In genomic region chr15:84080069-84080468, GRCm38 (mm10) we compare ENCODE assay signal across 36 mouse cellular contexts. TPM values are rescaled to one million over a fixed set of nuclear protein-coding genes. Genes with fewer than 3 reads are reported as not detected.
DNase-seq lines count a peak whose midpoint lies in the region; ATAC-seq and TF ChIP-seq lines count a peak whose summit lies in the region.
"Had no signal": no experiment of that assay in that cellular context is flagged by ENCODE, and none has a peak within 500 bp of the region (broad histone marks: within the 10 kb centered on the region; RNA-seq: fewer than 3 reads in every experiment).

No protein-coding gene starts in this region.

- no peak overlapping the region for H3K9ac ChIP-seq in kidney, embryonic 15.5 days
- no peak overlapping the region for H3K9ac ChIP-seq in lung, postnatal 0 days (replicated peaks; ENCODE audit: low read depth)
- H3K9ac ChIP-seq in midbrain, embryonic 11.5 days (ENCODE audit: low read length), result no peak overlapping the region
- H3K9ac ChIP-seq: intestine, embryonic 15.5 days; limb, embryonic 13.5 days; liver, embryonic 12.5 days; liver, postnatal 0 days; stomach, embryonic 15.5 days had no signal

- no peak for TF ChIP-seq EP300 in lung, postnatal 0 days (IDR thresholded peaks at IDR 0.05)

- no peaks in the 10 kb centered on the region for H3K4me1 ChIP-seq in kidney, embryonic 15.5 days
- no peaks in the 10 kb centered on the region for H3K4me1 ChIP-seq in lung, adult 2 months (ENCODE audit: control insufficient read depth, insufficient read depth, low read length)
- no peaks in the 10 kb centered on the region for H3K4me1 ChIP-seq in lung, postnatal 0 days (ENCODE audit: insufficient read depth, low read depth, low read length)
- no peaks in the 10 kb centered on the region; the same call in 1 of the 2 replicates for H3K4me1 ChIP-seq in midbrain, embryonic 11.5 days (ENCODE audit: control insufficient read depth, insufficient read depth, low read length)
- H3K4me1 ChIP-seq: intestine, embryonic 15.5 days; limb, embryonic 13.5 days; liver, embryonic 12.5 days; stomach, embryonic 15.5 days had no signal

- no peak overlapping the region for H3K4me2 ChIP-seq in kidney, embryonic 15.5 days
- no peak overlapping the region for H3K4me2 ChIP-seq in lung, postnatal 0 days (replicated peaks; ENCODE audit: low read depth, low read length)
- no peak overlapping the region for H3K4me2 ChIP-seq in midbrain, embryonic 11.5 days
- H3K4me2 ChIP-seq: heart, embryonic 11.5 days; intestine, embryonic 15.5 days; limb, embryonic 13.5 days; liver, embryonic 12.5 days; stomach, embryonic 15.5 days had no signal

- no peak for TF ChIP-seq CTCF in lung, adult 2 months (IDR thresholded peaks at IDR 0.05; ENCODE audit: insufficient read depth, low read length)
- TF ChIP-seq CTCF in lung, postnatal 0 days (IDR thresholded peaks at IDR 0.05), result 0 out of 2 replicates have a peak, but pooled peaks have one; percentile 13

- DNase-seq in kidney, postnatal 10 days, result peak; percentile 41
- DNase-seq in lung, adult 2 months, result peak; percentile 9
- peak; percentile 71 for DNase-seq in lung, postnatal 0 days (ENCODE audit: low spot score)
- DNase-seq in lung, postnatal 4 days, result peak; percentile 60 to 86
- DNase-seq in midbrain, embryonic 11.5 days (ENCODE audit: low spot score, missing footprints), result no peak
- DNase-seq: adrenal gland, postnatal 25 days; cerebellum, adult 18-20 months; cerebellum, postnatal 10 days; gastrocnemius, postnatal 14 days; kidney, adult 2 months; layer of hippocampus, adult 9-11 months; liver, postnatal 0 days; midbrain, embryonic 14.5 days had no signal

- H3K27me3 ChIP-seq in kidney, embryonic 15.5 days, result peaks cover 7% of the 10 kb centered on the region
- no peaks in the 10 kb centered on the region for H3K27me3 ChIP-seq in lung, postnatal 0 days (replicated peaks; ENCODE audit: insufficient read depth, low read length)
- no peaks in the 10 kb centered on the region for H3K27me3 ChIP-seq in midbrain, embryonic 11.5 days (ENCODE audit: control insufficient read depth, insufficient read depth, low read length)
- H3K27me3 ChIP-seq: stomach, embryonic 15.5 days had no signal

- WGBS in kidney, embryonic 15.5 days, result 61% methylated on average over 7 of the region's 7 CpGs
- WGBS in lung, adult 2 months, result 48% methylated on average over 7 of the region's 7 CpGs
- WGBS in lung, postnatal 0 days, result 24% methylated on average over 7 of the region's 7 CpGs
- WGBS in midbrain, embryonic 11.5 days, result 87% methylated on average over 7 of the region's 7 CpGs

- H3K9me3 ChIP-seq in kidney, embryonic 15.5 days (replicated peaks), result no peaks in the 10 kb centered on the region
- no peaks in the 10 kb centered on the region for H3K9me3 ChIP-seq in lung, postnatal 0 days (ENCODE audit: low read length)
- H3K9me3 ChIP-seq in midbrain, embryonic 11.5 days (ENCODE audit: control insufficient read depth, low read length), result no peaks in the 10 kb centered on the region
- H3K9me3 ChIP-seq: intestine, embryonic 15.5 days; limb, embryonic 13.5 days; liver, embryonic 12.5 days; stomach, embryonic 15.5 days had no signal

- ATAC-seq in kidney, embryonic 15.5 days (replicated peaks; ENCODE audit: low FRiP score), result no peak
- peak; percentile 81 for ATAC-seq in lung, postnatal 0 days
- ATAC-seq in midbrain, embryonic 11.5 days (ENCODE audit: low FRiP score), result no peak
- no peak for ATAC-seq in megakaryocyte progenitor cell, adult 5-6 weeks (replicated peaks; ENCODE audit: poor library complexity)
- ATAC-seq: CD4-positive, CD25-positive, alpha-beta regulatory T cell, adult 4 months; forebrain, embryonic 14.5 days; hindbrain, postnatal 0 days; intestine, embryonic 15.5 days; liver, embryonic 12.5 days had no signal

- H3K36me3 ChIP-seq in kidney, embryonic 15.5 days, result no peaks in the 10 kb centered on the region
- no peaks in the 10 kb centered on the region for H3K36me3 ChIP-seq in lung, postnatal 0 days (ENCODE audit: insufficient read depth, low read length)
- no peaks in the 10 kb centered on the region for H3K36me3 ChIP-seq in midbrain, embryonic 11.5 days (ENCODE audit: control insufficient read depth, insufficient read depth, low read length)
- H3K36me3 ChIP-seq: intestine, embryonic 15.5 days; limb, embryonic 13.5 days; liver, embryonic 12.5 days; stomach, embryonic 15.5 days had no signal

- no peak overlapping the region for H3K27ac ChIP-seq in kidney, embryonic 15.5 days
- no peak overlapping the region for H3K27ac ChIP-seq in lung, postnatal 0 days (ENCODE audit: low read length)
- H3K27ac ChIP-seq in midbrain, embryonic 11.5 days (ENCODE audit: low read depth, low read length), result no peak overlapping the region
- H3K27ac ChIP-seq: hindbrain, postnatal 0 days; intestine, embryonic 15.5 days; kidney, postnatal 0 days; limb, embryonic 13.5 days; liver, embryonic 12.5 days; stomach, embryonic 15.5 days had no signal

- TF ChIP-seq POLR2A in lung, adult 2 months (IDR thresholded peaks at IDR 0.05; ENCODE audit: borderline replicate concordance, extremely low read depth, low read depth, low read length), result no peak

- H3K4me3 ChIP-seq in kidney, embryonic 15.5 days (replicated peaks), result no peak overlapping the region
- H3K4me3 ChIP-seq in lung, adult 2 months (replicated peaks; ENCODE audit: extremely low read depth, low read depth, low read length), result no peak overlapping the region
- H3K4me3 ChIP-seq in lung, postnatal 0 days (ENCODE audit: low read depth, low read length), result no peak overlapping the region
- H3K4me3 ChIP-seq in midbrain, embryonic 11.5 days (ENCODE audit: low read depth, low read length), result no peak overlapping the region
- H3K4me3 ChIP-seq: intestine, embryonic 15.5 days; limb, embryonic 13.5 days; liver, embryonic 12.5 days; stomach, embryonic 15.5 days had no signal

RNA-seq across cellular contexts. Expression of gene Efcab6, which starts 14.9 kb away (rescaled TPM):
- 0.16 and 0.27 TPM in 2 replicates for polyA plus RNA-seq in kidney, embryonic 15.5 days (2015; fragmentation: Nextera tagmentation; extraction: Ambion mirVana)
- polyA plus RNA-seq in lung, adult 2 months (2012; rRNA removed), result 1.6 and 2.2 TPM in 2 replicates
- 0.63 and 0.84 TPM in 2 replicates for polyA plus RNA-seq in lung, postnatal 0 days (2015; fragmentation: Nextera tagmentation; extraction: Ambion mirVana)
- 0.29 TPM in 1 of 2 replicates, not detected in the other for polyA plus RNA-seq in midbrain, embryonic 11.5 days (2014; fragmentation: Nextera tagmentation; extraction: Ambion mirVana)
- not detected in 2 replicates for total RNA-seq in megakaryocyte progenitor cell, adult 5-6 weeks (2015)
- total RNA-seq in megakaryocyte progenitor cell, adult 5-6 weeks (2017), result not detected in 2 replicates
- total RNA-seq: adrenal gland, adult 18-20 months; granulocyte monocyte progenitor cell, adult 5-6 weeks; megakaryocyte-erythroid progenitor cell, adult 5-6 weeks had no signal
- polyA plus RNA-seq: CD4-positive, CD25-positive, alpha-beta regulatory T cell, adult 4 months; heart, embryonic 11.5 days; heart, postnatal 0 days; large intestine, adult 2 months; liver, embryonic 12.5 days; liver, postnatal 0 days had no signal

RNA-seq across cellular contexts. Expression of gene Sult4a1, which starts 25.5 kb away (rescaled TPM):
- polyA plus RNA-seq in kidney, embryonic 15.5 days (2015; fragmentation: Nextera tagmentation; extraction: Ambion mirVana), result 1.1 and 2.4 TPM in 2 replicates
- 0.46 and 0.69 TPM in 2 replicates for polyA plus RNA-seq in lung, adult 2 months (2012; rRNA removed)
- polyA plus RNA-seq in lung, postnatal 0 days (2015; fragmentation: Nextera tagmentation; extraction: Ambion mirVana), result 0.17 and 0.24 TPM in 2 replicates
- polyA plus RNA-seq in midbrain, embryonic 11.5 days (2014; fragmentation: Nextera tagmentation; extraction: Ambion mirVana), result 8.7 and 8.9 TPM in 2 replicates
- total RNA-seq in megakaryocyte progenitor cell, adult 5-6 weeks (2015), result not detected in 2 replicates
- total RNA-seq in megakaryocyte progenitor cell, adult 5-6 weeks (2017), result not detected in 2 replicates
- total RNA-seq: granulocyte monocyte progenitor cell, adult 5-6 weeks; megakaryocyte-erythroid progenitor cell, adult 5-6 weeks had no signal
- polyA plus RNA-seq: CD4-positive, CD25-positive, alpha-beta regulatory T cell, adult 4 months; liver, postnatal 0 days had no signal

RNA-seq across cellular contexts. Expression of gene Pnpla5, which starts 42.9 kb away (rescaled TPM):
- not detected in 2 replicates for polyA plus RNA-seq in kidney, embryonic 15.5 days (2015; fragmentation: Nextera tagmentation; extraction: Ambion mirVana)
- 1.0 and 1.2 TPM in 2 replicates for polyA plus RNA-seq in lung, adult 2 months (2012; rRNA removed)
- polyA plus RNA-seq in lung, postnatal 0 days (2015; fragmentation: Nextera tagmentation; extraction: Ambion mirVana), result not detected in 2 replicates
- 0.05 TPM in 1 of 2 replicates, not detected in the other for polyA plus RNA-seq in midbrain, embryonic 11.5 days (2014; fragmentation: Nextera tagmentation; extraction: Ambion mirVana)
- not detected in 2 replicates for total RNA-seq in megakaryocyte progenitor cell, adult 5-6 weeks (2015)
- not detected in 2 replicates for total RNA-seq in megakaryocyte progenitor cell, adult 5-6 weeks (2017)
- total RNA-seq: adrenal gland, postnatal 25 days; gastrocnemius, postnatal 14 days; granulocyte monocyte progenitor cell, adult 5-6 weeks; hindbrain, postnatal 0 days; left cerebral cortex, adult 18-20 months; left cerebral cortex, postnatal 36 days; megakaryocyte-erythroid progenitor cell, adult 5-6 weeks; monocyte, adult 5-6 weeks had no signal
- polyA plus RNA-seq: CD4-positive, CD25-positive, alpha-beta regulatory T cell, adult 4 months; embryonic facial prominence, embryonic 11.5 days; forebrain, embryonic 14.5 days; heart, embryonic 11.5 days; heart, postnatal 0 days; hindbrain, embryonic 11.5 days; hindbrain, postnatal 0 days; intestine, embryonic 15.5 days; kidney, postnatal 0 days; limb, embryonic 13.5 days; midbrain, embryonic 14.5 days; neural tube, embryonic 14.5 days; stomach, embryonic 15.5 days; urinary bladder, adult 2 months had no signal
